7 mouse cellular contexts compared by ENCODE assay signal in genomic region chr5:62939050-62939449, GRCm38 (mm10).
DNase-seq lines count a peak whose midpoint lies in the region; ATAC-seq lines count a peak whose summit lies in the region.

No protein-coding gene starts in this region.

- H3K4me3 ChIP-seq in forebrain, embryonic 12.5 days (replicated peaks): no peak overlapping the region
- H3K4me3 ChIP-seq in neural tube, embryonic 14.5 days (ENCODE audit: low read depth, low read length): no peak overlapping the region

- peak; percentile 69 for ATAC-seq in forebrain, embryonic 12.5 days (ENCODE audit: low FRiP score)
- ATAC-seq in neural tube, embryonic 14.5 days (ENCODE audit: low read depth): peak; percentile 75; the same call in 1 of the 2 replicates

- 53% methylated on average over 6 of the region's 6 CpGs for WGBS in forebrain, embryonic 12.5 days
- WGBS in neural tube, embryonic 14.5 days: 44% methylated on average over 6 of the region's 6 CpGs

- no peaks in the 10 kb centered on the region for H3K36me3 ChIP-seq in forebrain, embryonic 12.5 days (replicated peaks)
- H3K36me3 ChIP-seq in neural tube, embryonic 14.5 days (ENCODE audit: control insufficient read depth, insufficient read depth, low read length): no peaks in the 10 kb centered on the region

- H3K4me1 ChIP-seq in forebrain, embryonic 12.5 days: no peaks in the 10 kb centered on the region
- H3K4me1 ChIP-seq in neural tube, embryonic 14.5 days (ENCODE audit: control insufficient read depth, insufficient read depth, low read length): no peaks in the 10 kb centered on the region

- DNase-seq in left cerebral cortex, postnatal 25 days (ENCODE audit: low spot score in 2 of 2): peak; percentile 14 to 74
- DNase-seq in left cerebral cortex, adult 18-20 months (ENCODE audit: low spot score in 2 of 2): no peak
- peak; percentile 2 for DNase-seq in NIH3T3 (ENCODE audit: low read depth)
- DNase-seq in frontal cortex, postnatal 10 days (ENCODE audit: low spot score in 2 of 2): no peak
- DNase-seq in ovary, postnatal 10 days (ENCODE audit: low spot score): no peak

- H3K9ac ChIP-seq in forebrain, embryonic 12.5 days: no peak overlapping the region
- H3K9ac ChIP-seq in neural tube, embryonic 14.5 days (replicated peaks; ENCODE audit: low read depth, low read length): no peak overlapping the region

- H3K9me3 ChIP-seq in forebrain, embryonic 12.5 days: no peaks in the 10 kb centered on the region
- H3K9me3 ChIP-seq in neural tube, embryonic 14.5 days (ENCODE audit: control insufficient read depth, low read length): no peaks in the 10 kb centered on the region

- no peak overlapping the region for H3K4me2 ChIP-seq in forebrain, embryonic 12.5 days
- no peak overlapping the region for H3K4me2 ChIP-seq in neural tube, embryonic 14.5 days (ENCODE audit: low read depth, low read length)

- H3K27ac ChIP-seq in forebrain, embryonic 12.5 days: no peak overlapping the region
- H3K27ac ChIP-seq in neural tube, embryonic 14.5 days (ENCODE audit: low read depth, low read length): no peak overlapping the region

- no peaks in the 10 kb centered on the region for H3K27me3 ChIP-seq in forebrain, embryonic 12.5 days
- H3K27me3 ChIP-seq in neural tube, embryonic 14.5 days (ENCODE audit: control insufficient read depth, insufficient read depth, low read length): no peaks in the 10 kb centered on the region

- intact Hi-C loops in left cerebral cortex, postnatal 25 days (cut with DNase I): loop anchor here (2.0 to 5.0 kb wide), 2 partner anchors 710 to 828 kb away; partner anchors contain the start of gene Nwd2

Comparison
In these comparisons a context has a peak if more than half of its experiments do, and no peak if none do; other contexts are left out.
1. DNase-seq: peak in left cerebral cortex, postnatal 25 days (2 of 2) and NIH3T3 (single experiment); none in left cerebral cortex, adult 18-20 months (0 of 2), frontal cortex, postnatal 10 days (0 of 2) and ovary, postnatal 10 days (single experiment).